Mouse (Mus musculus) hindbrain, embryonic 14.5 days (tissue): ENCODE results near the gene Coa6. TPM values are rescaled to one million over a fixed set of nuclear protein-coding genes. Genes with fewer than 3 reads are reported as not detected.

Experiments
- ATAC-seq: fragments of 200-750 bp; cut with Nextera tagmentation; 2 replicates; pipeline ENCODE4 v1.8.0; 2017; ENCODE audit warnings: moderate number of reproducible peaks, mild to moderate bottlenecking, moderate TSS enrichment, moderate library complexity; ENCODE audit not compliant: low FRiP score
- DNase-seq: peaks from one replicate; pipeline ENCODE4 v3.0.0-alpha.2; 2015; ENCODE audit warnings: low spot score
- H3K27ac ChIP-seq: fragments of 300-500 bp; sonication (generic); 2 replicates; pipeline ENCODE4 v1.5.1; 2014; ENCODE audit warnings: mild to moderate bottlenecking, moderate library complexity
- H3K27me3 ChIP-seq: fragments of 300-500 bp; sonication (generic); 2 replicates; pipeline ENCODE4 v1.6.1; 2014; ENCODE audit warnings: mild to moderate bottlenecking, low read length, mixed read lengths; ENCODE audit not compliant: control insufficient read depth, insufficient read depth
- H3K36me3 ChIP-seq: fragments of 300-500 bp; sonication (generic); replicated peaks from 2 replicates; pipeline ENCODE4 v1.6.1; 2014; ENCODE audit not compliant: control insufficient read depth, insufficient read depth
- H3K4me1 ChIP-seq: fragments of 300-500 bp; sonication (generic); replicated peaks from 2 replicates; pipeline ENCODE4 v1.6.1; 2014; ENCODE audit warnings: antibody characterized with exemption, low read length, mixed read lengths; ENCODE audit not compliant: control insufficient read depth, insufficient read depth
- H3K4me2 ChIP-seq: fragments of 300-500 bp; sonication (generic); replicated peaks from 2 replicates; pipeline ENCODE4 v1.6.1; 2014; ENCODE audit warnings: mild to moderate bottlenecking, moderate library complexity
- H3K4me3 ChIP-seq: fragments of 300-500 bp; sonication (generic); replicated peaks from 2 replicates; pipeline ENCODE4 v1.5.1; 2014; ENCODE audit warnings: mild to moderate bottlenecking, low read length
- H3K9ac ChIP-seq: fragments of 300-500 bp; sonication (generic); 2 replicates; pipeline ENCODE4 v1.6.1; 2014
- H3K9me3 ChIP-seq: fragments of 300-500 bp; sonication (generic); 2 replicates; pipeline ENCODE4 v1.6.1; 2016; ENCODE audit warnings: low read length; ENCODE audit not compliant: control insufficient read depth
- WGBS: fragments of 180-500 bp; shearing (Covaris S2); extraction: QIAGEN DNeasy Blood & Tissue Kit; methylation state at CpG from one replicate; pipeline ENCODE4 v1.1.7; 2014; 5-methylcytosine and 5-hydroxymethylcytosine counted together
- polyA plus RNA-seq: library from polyadenylated mRNA; unstranded; fragments of >200 nt; fragmentation: Nextera tagmentation; extraction: Ambion mirVana; gene quantifications from 2 replicates; pipeline ENCODE4 v1.2.1, GENCODE M21; 2014

The Coa6 gene
- polyA plus RNA-seq, result 44.7 and 51.1 TPM in 2 replicates

GRCm38 (mm10) chr8:126422174-126422919 lies at the start of gene Coa6:
Gene Coa6, plus strand, starts transcription at chr8:126422515.
- WGBS, result under 1% methylated on average over 61 of the region's 61 CpGs
- H3K27ac ChIP-seq, result peak within 1 kb of the TSS; percentile 78
- peak within 1 kb of the TSS; percentile 59 for H3K4me3 ChIP-seq
- peak within 1 kb of the TSS; percentile 75 for H3K4me2 ChIP-seq
- peak; percentile 98 for DNase-seq
- H3K27me3 ChIP-seq, result no peaks in the 10 kb centered on the region
- no peaks in the 10 kb centered on the region for H3K9me3 ChIP-seq
- H3K4me1 ChIP-seq, result peaks cover 19% of the 10 kb centered on the region
- H3K36me3 ChIP-seq, result peaks cover 25% of the 10 kb centered on the region
- peak within 1 kb of the TSS; percentile 68 for H3K9ac ChIP-seq
- peak; percentile 99 for ATAC-seq

DNA sequence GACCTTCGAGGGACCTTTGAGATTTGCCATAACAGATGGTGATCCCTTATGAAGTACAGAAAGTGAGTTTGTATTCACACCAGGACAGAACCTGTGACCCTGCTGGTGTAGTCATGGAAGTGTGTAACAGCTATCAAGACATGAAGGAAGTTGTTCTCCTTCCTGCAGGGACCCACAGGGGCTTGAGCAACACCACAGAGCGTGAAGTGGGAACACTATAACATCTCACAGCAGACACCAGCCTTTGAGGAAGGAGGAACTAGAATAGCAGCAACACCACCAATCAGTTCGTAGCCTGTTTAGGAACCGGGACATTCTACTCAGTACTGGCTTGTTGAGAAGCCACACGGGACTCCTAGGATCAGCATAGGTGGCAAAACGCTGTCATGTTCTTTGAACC lies 42.7 kb upstream of the Coa6 start:
- Histone ChIP-seq H3K27me3 (no peaks in the 10 kb centered on the region), H3K9me3 (no peaks in the 10 kb centered on the region), H3K9ac (no peak overlapping the region), H3K36me3 (no peaks in the 10 kb centered on the region), H3K4me3 (no peak overlapping the region), H3K4me2 (no peak overlapping the region), H3K4me1 (no peaks in the 10 kb centered on the region), H3K27ac (no peak overlapping the region)
- WGBS, result 88% methylated on average over 6 of the region's 6 CpGs
- ATAC-seq (no peak), DNase-seq (no peak)

DNA sequence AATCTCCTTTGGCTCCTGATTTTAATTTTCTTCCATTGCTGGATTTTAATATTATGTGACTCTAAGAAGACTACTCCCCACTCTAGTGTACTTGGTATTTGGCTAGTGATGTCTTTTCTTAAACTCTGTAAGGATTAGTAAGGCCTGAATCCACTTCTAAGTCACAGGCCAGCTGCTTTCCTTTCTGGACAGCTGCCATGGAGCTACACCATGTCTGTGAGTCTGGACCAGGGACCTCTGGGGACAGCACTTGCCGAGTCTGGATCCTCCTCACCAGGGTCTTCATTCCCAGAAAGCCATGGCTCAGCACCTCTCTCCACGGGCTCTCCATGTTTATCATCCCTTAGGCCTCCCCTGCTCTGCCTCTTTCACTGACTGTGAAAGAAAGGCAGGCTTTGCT lies 42.2 kb upstream of the Coa6 start:
- DNase-seq (no peak), ATAC-seq (no peak)
- Histone ChIP-seq H3K27ac (no peak overlapping the region), H3K9me3 (no peaks in the 10 kb centered on the region), H3K36me3 (no peaks in the 10 kb centered on the region), H3K4me1 (no peaks in the 10 kb centered on the region), H3K4me2 (no peak overlapping the region), H3K9ac (no peak overlapping the region), H3K4me3 (no peak overlapping the region), H3K27me3 (no peaks in the 10 kb centered on the region)
- WGBS, result 67% methylated on average over 2 of the region's 2 CpGs

DNA sequence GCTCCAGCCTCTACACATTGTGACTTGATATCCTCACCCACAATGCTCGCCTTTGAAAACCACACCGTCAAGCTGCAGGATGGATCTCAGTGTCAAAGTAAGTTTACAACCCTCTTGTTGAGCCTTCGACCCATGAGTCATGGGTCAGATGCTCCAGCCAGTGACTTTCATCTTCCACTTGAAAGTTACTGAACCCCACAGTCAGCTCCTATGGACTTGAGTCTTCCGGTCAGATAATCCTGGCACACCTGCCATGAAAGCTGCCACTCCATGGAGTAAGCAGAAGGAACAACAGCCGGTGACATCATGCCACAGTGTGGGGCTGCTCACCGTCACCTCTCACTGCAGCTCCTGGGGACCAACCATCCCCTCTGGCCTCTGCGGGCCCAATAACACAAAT lies 41.0 kb upstream of the Coa6 start:
- Histone ChIP-seq H3K4me2 (no peak overlapping the region), H3K9ac (no peak overlapping the region), H3K36me3 (no peaks in the 10 kb centered on the region), H3K4me1 (no peaks in the 10 kb centered on the region), H3K27me3 (no peaks in the 10 kb centered on the region), H3K9me3 (no peaks in the 10 kb centered on the region), H3K4me3 (no peak overlapping the region), H3K27ac (no peak overlapping the region)
- ATAC-seq (no peak), DNase-seq (no peak)
- 84% methylated on average over 7 of the region's 7 CpGs for WGBS

- no peaks in the 10 kb centered on the region for H3K27me3 ChIP-seq
- DNase-seq (no peak), ATAC-seq (no peak)
- WGBS, result 43% methylated on average over 14 of the region's 14 CpGs
- H3K4me3 ChIP-seq, result no peak overlapping the region
- H3K4me1 ChIP-seq, result no peaks in the 10 kb centered on the region
- no peaks in the 10 kb centered on the region for H3K36me3 ChIP-seq
- H3K27ac ChIP-seq, result no peak overlapping the region
- H3K4me2 ChIP-seq, result no peak overlapping the region
- H3K9ac ChIP-seq, result no peak overlapping the region
- H3K9me3 ChIP-seq, result no peaks in the 10 kb centered on the region
Measured at GRCm38 (mm10) chr8:126382216-126382615, 40.1 kb upstream of the Coa6 start.

- no peaks in the 10 kb centered on the region for H3K9me3 ChIP-seq
- H3K4me1 ChIP-seq, result no peaks in the 10 kb centered on the region
- no peak overlapping the region for H3K4me2 ChIP-seq
- no peaks in the 10 kb centered on the region for H3K36me3 ChIP-seq
- DNase-seq, result peak; percentile 61
- no peak for ATAC-seq
- 71% methylated on average over 5 of the region's 5 CpGs for WGBS
- H3K9ac ChIP-seq, result no peak overlapping the region
- H3K27me3 ChIP-seq, result no peaks in the 10 kb centered on the region
- no peak overlapping the region for H3K27ac ChIP-seq
- no peak overlapping the region for H3K4me3 ChIP-seq
Measured at GRCm38 (mm10) chr8:126382749-126383148, 39.6 kb upstream of the Coa6 start.

GRCm38 (mm10) chr8:126387566-126387965 lies 34.7 kb upstream of the Coa6 start:
- H3K4me2 ChIP-seq, result no peak overlapping the region
- DNase-seq (no peak), ATAC-seq (no peak)
- H3K27me3 ChIP-seq, result no peaks in the 10 kb centered on the region
- H3K27ac ChIP-seq, result no peak overlapping the region
- no peaks in the 10 kb centered on the region for H3K36me3 ChIP-seq
- no peaks in the 10 kb centered on the region for H3K4me1 ChIP-seq
- 86% methylated on average over 4 of the region's 4 CpGs for WGBS
- no peaks in the 10 kb centered on the region for H3K9me3 ChIP-seq
- no peak overlapping the region for H3K9ac ChIP-seq
- no peak overlapping the region for H3K4me3 ChIP-seq

- no peaks in the 10 kb centered on the region; the same call in 1 of the 2 replicates for H3K4me1 ChIP-seq
- ATAC-seq (no peak), DNase-seq (peak; percentile 51)
- H3K4me2 ChIP-seq, result no peak overlapping the region
- H3K27me3 ChIP-seq, result no peaks in the 10 kb centered on the region
- H3K36me3 ChIP-seq, result no peaks in the 10 kb centered on the region
- H3K9me3 ChIP-seq, result no peaks in the 10 kb centered on the region
- no peak overlapping the region for H3K9ac ChIP-seq
- no peak overlapping the region for H3K4me3 ChIP-seq
- H3K27ac ChIP-seq, result no peak overlapping the region
- 60% methylated on average over 2 of the region's 2 CpGs for WGBS
Measured at GRCm38 (mm10) chr8:126391541-126391940, 30.8 kb upstream of the Coa6 start.

DNA sequence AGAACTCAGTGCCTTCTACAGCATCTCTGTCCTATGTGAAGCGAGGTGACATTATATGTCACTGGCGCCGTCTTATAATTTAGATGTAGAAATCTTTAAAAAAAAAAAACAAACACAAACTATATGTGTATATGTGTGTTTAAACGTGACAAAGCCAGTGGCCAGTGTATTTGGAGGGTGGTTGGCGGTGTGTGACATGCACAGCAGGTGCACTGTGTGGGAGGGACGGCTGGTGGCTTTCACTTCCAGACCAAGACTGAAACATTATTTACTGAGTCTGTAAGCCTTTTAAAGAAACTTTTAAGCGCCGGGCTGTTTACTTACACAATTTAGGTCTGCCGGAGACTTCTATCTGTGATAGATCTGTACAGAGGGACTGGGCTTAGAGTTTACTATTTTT lies 26.9 kb upstream of the Coa6 start:
- Histone ChIP-seq H3K36me3 (no peaks in the 10 kb centered on the region), H3K4me3 (no peak overlapping the region), H3K4me1 (no peaks in the 10 kb centered on the region; the same call in 1 of the 2 replicates), H3K27ac (no peak overlapping the region), H3K4me2 (no peak overlapping the region), H3K9ac (no peak overlapping the region), H3K9me3 (no peaks in the 10 kb centered on the region), H3K27me3 (no peaks in the 10 kb centered on the region)
- DNase-seq (no peak), ATAC-seq (no peak)
- 67% methylated on average over 9 of the region's 9 CpGs for WGBS
